14 mouse cellular contexts compared by ENCODE assay signal in the genomic region with DNA sequence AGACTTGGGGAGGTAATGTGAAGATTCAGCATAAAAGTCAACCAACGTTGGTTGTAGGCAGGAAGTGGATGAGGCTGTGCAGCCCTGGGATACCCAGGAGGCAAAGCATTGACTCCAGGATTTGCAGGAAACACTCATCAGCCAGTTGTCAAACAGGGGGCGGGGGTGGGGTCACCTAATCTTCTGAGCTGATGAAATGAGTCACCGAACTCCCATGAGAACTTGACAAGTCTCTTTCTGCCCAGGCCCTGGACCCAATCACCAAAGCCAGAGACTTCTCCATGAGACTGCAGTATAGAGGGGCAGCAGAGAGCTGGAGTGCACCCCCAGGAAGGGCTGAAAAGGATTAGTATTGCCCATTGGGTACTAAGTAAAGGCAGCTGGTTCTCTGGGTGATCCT. TPM values are rescaled to one million over a fixed set of nuclear protein-coding genes. Genes with fewer than 3 reads are reported as not detected.
DNase-seq lines count a peak whose midpoint lies in the region; ATAC-seq lines count a peak whose summit lies in the region.
"Had no signal": no experiment of that assay in that cellular context is flagged by ENCODE, and none has a peak within 500 bp of the region (broad histone marks: within the 10 kb centered on the region; RNA-seq: fewer than 3 reads in every experiment).

No protein-coding gene starts in this region.

- no peaks in the 10 kb centered on the region for H3K27me3 ChIP-seq in heart, embryonic 12.5 days (replicated peaks)
- no peaks in the 10 kb centered on the region for H3K27me3 ChIP-seq in stomach, embryonic 15.5 days (replicated peaks)

- no peak overlapping the region for H3K4me2 ChIP-seq in heart, embryonic 12.5 days
- no peak overlapping the region for H3K4me2 ChIP-seq in stomach, embryonic 15.5 days
- H3K4me2 ChIP-seq: limb, embryonic 12.5 days had no signal

- H3K9me3 ChIP-seq in heart, embryonic 12.5 days (replicated peaks), result no peaks in the 10 kb centered on the region
- H3K9me3 ChIP-seq in stomach, embryonic 15.5 days, result no peaks in the 10 kb centered on the region
- H3K9me3 ChIP-seq: limb, embryonic 12.5 days had no signal

- H3K36me3 ChIP-seq in heart, embryonic 12.5 days, result peaks cover 21% of the 10 kb centered on the region
- 0 out of 2 replicates have a peak, but pooled peaks cover 13% of the 10 kb centered on the region for H3K36me3 ChIP-seq in stomach, embryonic 15.5 days
- H3K36me3 ChIP-seq: limb, embryonic 12.5 days had no signal

- peak overlapping the region; percentile 72 for H3K27ac ChIP-seq in heart, embryonic 12.5 days (ENCODE audit: poor library complexity, severe bottlenecking)
- no peak overlapping the region for H3K27ac ChIP-seq in stomach, embryonic 15.5 days
- H3K27ac ChIP-seq: limb, embryonic 12.5 days had no signal

- peaks cover 71% of the 10 kb centered on the region for H3K4me1 ChIP-seq in heart, embryonic 12.5 days (replicated peaks)
- peaks cover 14% of the 10 kb centered on the region for H3K4me1 ChIP-seq in stomach, embryonic 15.5 days

- H3K9ac ChIP-seq in heart, embryonic 12.5 days, result no peak overlapping the region
- H3K9ac ChIP-seq in stomach, embryonic 15.5 days, result no peak overlapping the region
- H3K9ac ChIP-seq: limb, embryonic 12.5 days had no signal

- no peak overlapping the region for H3K4me3 ChIP-seq in heart, embryonic 12.5 days
- H3K4me3 ChIP-seq in stomach, embryonic 15.5 days (replicated peaks), result no peak overlapping the region
- H3K4me3 ChIP-seq: limb, embryonic 12.5 days had no signal

- WGBS in heart, embryonic 12.5 days, result 9% methylated on average over 3 of the region's 3 CpGs
- 15% methylated on average over 3 of the region's 3 CpGs for WGBS in stomach, embryonic 15.5 days

- peak; percentile 61 for ATAC-seq in heart, embryonic 12.5 days (ENCODE audit: insufficient number of reproducible peaks, low FRiP score)
- ATAC-seq in stomach, embryonic 15.5 days (ENCODE audit: insufficient read depth, low FRiP score, low read depth), result peak; percentile 56
- ATAC-seq: CD4-positive, CD25-positive, alpha-beta regulatory T cell, adult 4 months; forebrain, embryonic 16.5 days had no signal

- DNase-seq in heart, adult 18-20 months, result no peak
- DNase-seq in lung, postnatal 36 days, result peak; percentile 16
- no peak for DNase-seq in lung, adult 18-20 months
- DNase-seq in NIH3T3 (ENCODE audit: low read depth), result peak; percentile 55
- no peak for DNase-seq in embryo, embryonic 10.5 days (ENCODE audit: low spot score)
- DNase-seq in thymus, postnatal 0 days (ENCODE audit: low spot score), result no peak
- DNase-seq: adrenal gland, postnatal 14 days; kidney, adult 2 months; thymus, postnatal 25 days had no signal

RNA-seq across cellular contexts. Expression of gene Meis1, which starts 45.0 kb away (rescaled TPM):
- 75.9 and 81.4 TPM in 2 replicates for polyA plus RNA-seq in heart, embryonic 12.5 days (2016; fragmentation: Nextera tagmentation; extraction: Ambion mirVana)
- 10 to 100 TPM; 25.0 to 25.2 TPM for total RNA-seq in heart, adult 18-20 months (2021)
- polyA plus RNA-seq in stomach, embryonic 15.5 days (2015; fragmentation: Nextera tagmentation; extraction: Ambion mirVana), result 139 and 150 TPM in 2 replicates
- polyA plus RNA-seq in thymus, postnatal 0 days (2015; fragmentation: Nextera tagmentation; extraction: Ambion mirVana), result 15.6 and 16.5 TPM in 2 replicates

Comparison
In these comparisons a context has a peak if more than half of its experiments do, and no peak if none do; other contexts are left out.
1. DNase-seq: peak in lung, postnatal 36 days (single experiment) and NIH3T3 (single experiment); none in heart, adult 18-20 months (0 of 2), lung, adult 18-20 months (0 of 2), embryo, embryonic 10.5 days (single experiment) and thymus, postnatal 0 days (single experiment).